Mouse (Mus musculus) lung, embryonic 14.5 days (tissue): ENCODE data around the gene Pcbp2. TPM values are rescaled to one million over a fixed set of nuclear protein-coding genes. Genes with fewer than 3 reads are reported as not detected.

Source experiments
- ATAC-seq: fragments of 200-750 bp; cut with Nextera tagmentation; 2 replicates; pipeline ENCODE4 v1.8.0; 2017; ENCODE audit warnings: mild to moderate bottlenecking, moderate TSS enrichment, moderate library complexity; ENCODE audit not compliant: insufficient read depth
- DNase-seq: peaks from one replicate; pipeline ENCODE4 v3.0.0-alpha.2; 2015
- H3K27ac ChIP-seq: fragments of 300-500 bp; sonication (generic); 2 replicates; pipeline ENCODE4 v1.5.1; 2014; ENCODE audit warnings: low read depth, mild to moderate bottlenecking, moderate library complexity
- H3K27me3 ChIP-seq: fragments of 300-500 bp; sonication (generic); 2 replicates; pipeline ENCODE4 v1.6.1; 2014; ENCODE audit warnings: low read length, control low read depth; ENCODE audit not compliant: insufficient read depth
- H3K36me3 ChIP-seq: fragments of 300-500 bp; sonication (generic); 2 replicates; pipeline ENCODE4 v1.6.1; 2014; ENCODE audit warnings: control low read depth; ENCODE audit not compliant: insufficient read depth
- H3K4me1 ChIP-seq: fragments of 300-500 bp; sonication (generic); 2 replicates; pipeline ENCODE4 v1.6.1; 2014; ENCODE audit warnings: antibody characterized with exemption, control low read depth; ENCODE audit not compliant: insufficient read depth
- H3K4me2 ChIP-seq: fragments of 300-500 bp; sonication (generic); 2 replicates; pipeline ENCODE4 v1.6.1; 2014; ENCODE audit warnings: mild to moderate bottlenecking
- H3K4me3 ChIP-seq: fragments of 300-500 bp; sonication (generic); 2 replicates; pipeline ENCODE4 v1.5.1; 2014; ENCODE audit warnings: low read depth, low read length
- H3K9ac ChIP-seq: fragments of 300-500 bp; sonication (generic); 2 replicates; pipeline ENCODE4 v1.6.1; 2014
- H3K9me3 ChIP-seq: fragments of 300-500 bp; sonication (generic); 2 replicates; pipeline ENCODE4 v1.6.1; 2016; ENCODE audit warnings: low read depth, low read length, control low read depth
- CTCF ChIP-seq: IDR thresholded peaks from 2 replicates; pipeline ENCODE4 v1.5.1; 2016; ENCODE audit warnings: antibody characterized with exemption, low read depth
- WGBS: fragments of 180-500 bp; shearing (Covaris S2); extraction: QIAGEN DNeasy Blood & Tissue Kit; methylation state at CpG from one replicate; pipeline ENCODE4 v1.1.7; 2014; 5-methylcytosine and 5-hydroxymethylcytosine counted together
- polyA plus RNA-seq: library from polyadenylated mRNA; unstranded; fragments of >200 nt; fragmentation: Nextera tagmentation; extraction: Ambion mirVana; gene quantifications from 2 replicates; pipeline ENCODE4 v1.2.1, GENCODE M21; 2014

Gene Pcbp2
- polyA plus RNA-seq, 1 experiment from 2014 or later = 280 TPM

DNA sequence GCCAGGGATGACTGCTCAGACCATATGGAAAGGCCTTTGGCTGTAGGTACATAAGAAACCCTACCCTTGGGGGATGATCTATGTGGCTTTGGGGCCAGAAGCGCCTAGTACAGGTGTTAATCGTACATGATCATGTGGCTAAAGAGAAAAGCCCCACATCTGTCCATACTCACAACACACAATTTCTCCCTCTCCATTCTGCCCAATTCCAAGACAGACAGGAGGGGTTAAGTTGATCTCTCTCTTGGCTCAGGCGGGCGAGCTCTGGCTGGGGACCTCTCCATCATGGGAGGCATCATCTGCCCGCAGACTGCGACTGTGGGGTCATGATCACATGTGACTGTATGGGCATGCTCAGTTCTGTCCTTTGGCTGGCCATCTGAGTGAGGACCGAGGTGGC lies 63.6 kb downstream of the Pcbp2 start:
- no peak overlapping the region for H3K9ac ChIP-seq
- DNase-seq = no peak
- H3K4me3 ChIP-seq = no peak overlapping the region
- no peak overlapping the region for H3K27ac ChIP-seq
- peaks cover 72% of the 10 kb centered on the region for H3K36me3 ChIP-seq
- no peaks in the 10 kb centered on the region for H3K9me3 ChIP-seq
- no peaks in the 10 kb centered on the region for H3K27me3 ChIP-seq
- no peak for TF ChIP-seq CTCF
- no peak for ATAC-seq
- no peak overlapping the region for H3K4me2 ChIP-seq
- no peaks in the 10 kb centered on the region for H3K4me1 ChIP-seq
- 86% methylated on average over 7 of the region's 7 CpGs for WGBS

DNA sequence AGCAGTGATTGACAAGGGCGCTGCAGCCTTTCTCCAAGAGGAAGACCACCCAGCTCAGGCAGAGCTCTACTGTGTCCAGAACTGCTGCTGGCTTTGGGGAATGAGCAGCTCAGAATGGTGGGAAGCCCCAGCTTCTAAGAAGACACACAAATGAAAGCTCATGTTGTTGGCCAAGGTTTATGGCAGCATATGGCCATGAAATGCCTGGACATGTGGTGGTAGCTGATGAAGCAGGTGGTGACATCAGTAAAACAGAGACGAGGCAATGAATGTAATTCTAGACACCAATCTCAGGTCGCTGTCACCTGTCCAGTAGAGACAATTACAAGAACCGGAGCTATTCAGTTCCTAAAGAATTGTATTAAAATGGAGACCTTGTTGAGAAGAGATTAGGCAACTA lies 74.5 kb downstream of the Pcbp2 start:
- WGBS = 92% methylated on average over 4 of the region's 4 CpGs
- peaks cover 72% of the 10 kb centered on the region for H3K36me3 ChIP-seq
- H3K9ac ChIP-seq = no peak overlapping the region
- DNase-seq = no peak
- no peak for ATAC-seq
- H3K27ac ChIP-seq = no peak overlapping the region
- no peaks in the 10 kb centered on the region for H3K4me1 ChIP-seq
- H3K4me2 ChIP-seq = no peak overlapping the region
- H3K27me3 ChIP-seq = no peaks in the 10 kb centered on the region
- no peaks in the 10 kb centered on the region for H3K9me3 ChIP-seq
- TF ChIP-seq CTCF = no peak
- H3K4me3 ChIP-seq = no peak overlapping the region

DNA sequence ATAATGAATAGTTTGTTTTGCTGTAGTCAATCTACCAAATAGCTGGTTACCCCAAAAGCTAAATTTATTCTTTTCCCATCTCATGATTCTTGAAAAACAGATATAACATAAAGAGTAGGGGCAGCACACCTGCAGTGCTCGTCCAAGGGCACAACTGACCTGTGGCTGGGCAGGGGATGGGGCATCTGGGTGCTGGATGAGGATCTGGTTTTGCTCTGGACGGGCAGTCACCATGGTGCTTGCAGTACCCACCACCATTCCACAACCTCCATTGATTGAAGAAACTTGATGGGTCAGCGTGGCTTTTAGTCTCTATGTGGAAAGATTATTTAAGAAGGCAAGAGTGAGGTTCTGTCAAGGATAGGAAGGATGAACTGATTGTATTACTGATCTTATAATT lies 75.9 kb downstream of the Pcbp2 start:
- H3K36me3 ChIP-seq = peaks cover 58% of the 10 kb centered on the region
- no peaks in the 10 kb centered on the region for H3K4me1 ChIP-seq
- DNase-seq (no peak), ATAC-seq (no peak)
- no peak overlapping the region for H3K4me2 ChIP-seq
- H3K9me3 ChIP-seq = no peaks in the 10 kb centered on the region
- H3K27ac ChIP-seq = no peak overlapping the region
- no peak for TF ChIP-seq CTCF
- H3K27me3 ChIP-seq = no peaks in the 10 kb centered on the region
- WGBS = 87% methylated on average over 3 of the region's 3 CpGs
- H3K4me3 ChIP-seq = no peak overlapping the region
- no peak overlapping the region for H3K9ac ChIP-seq

DNA sequence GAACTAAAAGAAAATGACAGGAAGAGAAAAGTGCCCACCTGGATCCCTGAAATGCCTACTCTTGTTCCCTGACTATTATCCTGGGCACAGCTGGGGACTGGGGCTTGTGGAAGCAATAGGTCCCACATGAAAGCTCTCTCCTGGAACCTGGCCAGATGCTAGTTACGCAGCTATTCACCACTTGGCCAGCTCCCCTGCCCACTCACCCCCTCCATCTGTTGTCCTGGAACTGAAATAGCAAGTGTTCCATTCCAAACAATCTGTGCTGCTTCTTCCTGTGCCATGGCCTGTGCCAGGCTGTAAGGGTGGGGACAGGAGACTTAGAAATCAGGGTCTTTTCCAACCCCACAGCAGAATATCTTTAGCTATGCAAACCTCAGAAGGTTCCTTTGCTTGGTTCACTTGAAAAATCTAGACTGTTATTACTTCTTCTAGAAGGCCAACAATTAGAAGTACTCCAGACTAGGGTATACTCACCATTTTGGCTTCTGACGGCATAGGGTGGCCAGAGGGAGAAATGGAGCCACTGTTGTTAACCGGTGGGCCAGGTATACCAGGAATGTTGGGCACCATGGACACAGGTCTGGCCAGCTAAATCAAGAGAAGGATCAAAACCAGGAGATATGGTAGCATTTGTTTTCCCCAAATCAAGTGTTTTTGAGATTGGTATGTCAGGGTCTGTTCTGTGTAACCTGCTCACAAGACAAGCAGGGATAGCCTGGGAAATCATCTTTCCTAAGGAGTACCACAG lies 76.5 kb downstream of the Pcbp2 start:
- TF ChIP-seq CTCF = no peak
- Histone ChIP-seq H3K9me3 (no peaks in the 10 kb centered on the region), H3K4me1 (no peaks in the 10 kb centered on the region), H3K4me3 (no peak overlapping the region), H3K36me3 (peaks cover 52% of the 10 kb centered on the region), H3K4me2 (no peak overlapping the region), H3K27ac (no peak overlapping the region), H3K27me3 (no peaks in the 10 kb centered on the region), H3K9ac (no peak overlapping the region)
- ATAC-seq (no peak), DNase-seq (peak; percentile 38)
- WGBS = 75% methylated on average over 3 of the region's 3 CpGs

DNA sequence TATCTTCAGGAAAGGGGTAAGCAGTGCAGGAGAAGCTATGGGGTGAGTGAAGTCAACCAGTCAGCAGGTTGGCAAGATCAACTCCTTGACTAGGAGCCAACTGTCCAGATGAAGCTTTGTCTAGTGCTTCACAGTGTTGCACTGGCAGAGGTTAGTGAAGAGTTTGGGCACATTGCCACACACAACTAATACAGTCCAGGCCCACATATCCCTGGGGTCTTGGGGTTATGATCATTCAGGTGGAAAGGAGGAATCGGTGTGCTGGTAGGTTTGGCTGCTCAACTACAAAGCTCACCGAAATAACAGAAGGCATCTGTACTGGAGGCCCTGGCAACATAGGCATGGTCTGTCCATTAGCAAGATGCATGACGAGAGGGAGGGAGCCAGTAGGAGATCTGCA lies 77.1 kb downstream of the Pcbp2 start:
- H3K36me3 ChIP-seq = peaks cover 53% of the 10 kb centered on the region
- DNase-seq (no peak), ATAC-seq (no peak)
- H3K9me3 ChIP-seq = no peaks in the 10 kb centered on the region
- no peak overlapping the region for H3K4me2 ChIP-seq
- no peak overlapping the region for H3K9ac ChIP-seq
- H3K4me3 ChIP-seq = no peak overlapping the region
- no peaks in the 10 kb centered on the region for H3K27me3 ChIP-seq
- no peaks in the 10 kb centered on the region for H3K4me1 ChIP-seq
- no peak for TF ChIP-seq CTCF
- no peak overlapping the region for H3K27ac ChIP-seq
- 95% methylated on average over 3 of the region's 3 CpGs for WGBS

Other genes starting within 250 kb of the Pcbp2 start
- 1.4 and 2.6 TPM in 2 replicates for gene Itgb7, start 238.6 kb upstream of the Pcbp2 start, polyA plus RNA-seq
- gene Rarg, start 213.0 kb upstream of the Pcbp2 start, polyA plus RNA-seq = 38.5 and 38.7 TPM in 2 replicates
- 0.38 and 0.82 TPM in 2 replicates for gene Gm9918, start 200.0 kb upstream of the Pcbp2 start, polyA plus RNA-seq
- gene Mfsd5, start 191.1 kb upstream of the Pcbp2 start, polyA plus RNA-seq = 63.1 and 64.0 TPM in 2 replicates
- gene Espl1, start 174.3 kb upstream of the Pcbp2 start, polyA plus RNA-seq = 44.1 and 45.9 TPM in 2 replicates
- gene Pfdn5, start 144.4 kb upstream of the Pcbp2 start, polyA plus RNA-seq = 477 and 511 TPM in 2 replicates
- gene Myg1, start 138.8 kb upstream of the Pcbp2 start, polyA plus RNA-seq = 111 and 113 TPM in 2 replicates
- 99.1 and 103 TPM in 2 replicates for gene Aaas, start 119.8 kb upstream of the Pcbp2 start, polyA plus RNA-seq
- gene Sp7, start 103.4 kb upstream of the Pcbp2 start, polyA plus RNA-seq = 0.55 and 0.64 TPM in 2 replicates
- 15.3 and 16.1 TPM in 2 replicates for gene Sp1, start 64.4 kb upstream of the Pcbp2 start, polyA plus RNA-seq
- gene Amhr2, start 25.2 kb upstream of the Pcbp2 start, polyA plus RNA-seq = 0.21 and 0.85 TPM in 2 replicates
- 70.9 and 73.8 TPM in 2 replicates for gene Prr13, start 11.5 kb upstream of the Pcbp2 start, polyA plus RNA-seq
- gene Gm10337, start 33.2 kb downstream of the Pcbp2 start, polyA plus RNA-seq = not detected in 2 replicates
- 13.2 and 13.9 TPM in 2 replicates for gene Map3k12, start 46.5 kb downstream of the Pcbp2 start, polyA plus RNA-seq
- gene Tarbp2, start 47.7 kb downstream of the Pcbp2 start, polyA plus RNA-seq = 74.5 and 81.2 TPM in 2 replicates
- gene Npff, start 54.4 kb downstream of the Pcbp2 start, polyA plus RNA-seq = 1.9 and 2.9 TPM in 2 replicates
- not detected in 2 replicates for gene Gm28047, start 154.5 kb downstream of the Pcbp2 start, polyA plus RNA-seq
- gene Atf7, start 154.9 kb downstream of the Pcbp2 start, polyA plus RNA-seq = 43.5 and 44.3 TPM in 2 replicates
- gene Atp5g2, start 201.8 kb downstream of the Pcbp2 start, polyA plus RNA-seq = 94.8 and 97.4 TPM in 2 replicates